Mouse (Mus musculus) erythroblast, adult 5-6 weeks (primary cell): ENCODE data around the gene Hexb. TPM values are rescaled to one million over a fixed set of nuclear protein-coding genes. Genes with fewer than 3 reads are reported as not detected.

ENCODE experiments used
- ATAC-seq: replicated peaks from 2 replicates; pipeline ENCODE4 v1.8.0; 2016; ENCODE audit warnings: moderate number of reproducible peaks, mild to moderate bottlenecking, moderate TSS enrichment, inconsistent platforms; ENCODE audit not compliant: poor library complexity, low FRiP score, severe bottlenecking
- total RNA-seq, 2 experiments: library from RNA; stranded (forward) in 1 of 2; stranded (reverse) in 1 of 2; fragments of 150-400 nt in 1 of 2; fragments of 200-764, 138-1000 nt in 1 of 2; gene quantifications; 2 replicates each; pipeline versions ENCODE4 v1.2.3 to v1.2.4; 2015 to 2017; ENCODE audit warnings: low replicate concordance in 2 of 2

The Hexb gene
- total RNA-seq (2015; ENCODE audit: low replicate concordance) (43.3 and 54.6 TPM in 2 replicates), total RNA-seq (2017; ENCODE audit: low replicate concordance) (18.8 and 34.1 TPM in 2 replicates)

- peak; percentile 96 for ATAC-seq
Observed at GRCm38 (mm10) chr13:97197932-97198562, at the start of gene Hexb. Gene Hexb, minus strand, starts transcription at chr13:97198357.

- ATAC-seq, result no peak
Observed at GRCm38 (mm10) chr13:97247754-97248153, 49.6 kb upstream of the Hexb start.

- no peak for ATAC-seq
Observed at GRCm38 (mm10) chr13:97246217-97246616, 48.1 kb upstream of the Hexb start.

- ATAC-seq, result no peak
Observed at GRCm38 (mm10) chr13:97245157-97245556, 47.0 kb upstream of the Hexb start.

GRCm38 (mm10) chr13:97244712-97245105, 46.6 kb upstream of the Hexb start:
- no peak for ATAC-seq

GRCm38 (mm10) chr13:97243962-97244711, 46.0 kb upstream of the Hexb start:
- ATAC-seq, result no peak

GRCm38 (mm10) chr13:97242716-97243115, 44.6 kb upstream of the Hexb start:
- no peak for ATAC-seq

- ATAC-seq, result no peak
Observed at GRCm38 (mm10) chr13:97241787-97242280, 43.7 kb upstream of the Hexb start.

- ATAC-seq, result no peak
Observed at GRCm38 (mm10) chr13:97240965-97241786, 43.0 kb upstream of the Hexb start, which contains the start of gene Enc1. Gene Enc1, plus strand, starts transcription at chr13:97241105.

- ATAC-seq, result no peak
Observed at GRCm38 (mm10) chr13:97240279-97240964, 42.3 kb upstream of the Hexb start.

GRCm38 (mm10) chr13:97239343-97240180, 41.4 kb upstream of the Hexb start:
- no peak for ATAC-seq

- ATAC-seq, result no peak
Observed at GRCm38 (mm10) chr13:97238181-97238981, 40.2 kb upstream of the Hexb start.

GRCm38 (mm10) chr13:97237700-97238099, 39.5 kb upstream of the Hexb start:
- ATAC-seq, result no peak

GRCm38 (mm10) chr13:97235911-97236310, 37.8 kb upstream of the Hexb start:
- no peak for ATAC-seq

- no peak; the same call in 1 of the 2 replicates for ATAC-seq
Observed at GRCm38 (mm10) chr13:97234785-97235417, 36.7 kb upstream of the Hexb start.

- ATAC-seq, result no peak
Observed at GRCm38 (mm10) chr13:97233092-97233491, 34.9 kb upstream of the Hexb start.

GRCm38 (mm10) chr13:97230101-97230500, 31.9 kb upstream of the Hexb start:
- ATAC-seq, result no peak
